Mouse (Mus musculus): ENCODE measurements around the gene 4931409K22Rik.

DNA sequence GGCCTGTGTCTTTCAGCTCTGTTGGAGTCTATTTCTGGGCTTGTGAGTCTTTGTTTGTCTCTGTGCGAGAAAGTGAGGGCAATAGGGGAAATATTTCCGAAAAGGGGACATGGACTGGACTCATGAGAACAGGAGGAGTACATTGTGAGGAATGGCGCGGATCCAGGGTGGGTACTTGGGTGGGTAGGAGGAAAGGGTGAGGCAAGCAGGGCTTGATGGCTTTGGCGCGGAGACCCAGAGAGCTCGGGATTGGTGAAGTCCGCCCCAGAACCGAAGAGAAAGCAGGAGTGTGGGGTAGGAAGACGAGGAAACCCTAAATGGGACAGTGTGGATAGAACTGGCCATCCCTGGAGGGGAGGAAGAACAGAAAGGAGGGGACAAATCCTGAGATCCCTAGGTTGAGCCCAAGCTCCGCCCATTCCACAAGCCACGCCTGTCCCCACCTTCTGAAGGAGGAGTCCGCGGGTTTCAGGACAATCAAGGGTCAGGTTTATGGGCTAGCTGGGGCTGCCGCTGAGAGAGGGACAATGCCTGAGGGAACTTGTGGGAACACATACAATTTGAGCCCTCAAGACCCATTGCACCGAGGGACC lies 46.2 kb upstream of the 4931409K22Rik start:
- no peak for TF ChIP-seq CTCF (conservative IDR thresholded peaks at IDR 0.05; ENCODE audit: insufficient read depth, insufficient read length, low read depth, low read length)
- TF ChIP-seq POLR2A (IDR thresholded peaks at IDR 0.05; ENCODE audit: low read depth, low read length), result peak; percentile 39
